Mouse (Mus musculus): ENCODE measurements around the gene Tmem123. TPM values are rescaled to one million over a fixed set of nuclear protein-coding genes. Genes with fewer than 3 reads are reported as not detected.

Gene Tmem123
- polyA plus RNA-seq, 1 experiment: 16.6 TPM

GRCm38 (mm10) chr9:7805101-7805506 lies 41.3 kb downstream of the Tmem123 start:
- no peak for DNase-seq (ENCODE audit: extremely low spot score in 1 of 2, low spot score in 1 of 2)

- DNase-seq (ENCODE audit: extremely low spot score in 1 of 2, low spot score in 1 of 2): no peak
Measured at GRCm38 (mm10) chr9:7822758-7823157, 58.9 kb downstream of the Tmem123 start.

- DNase-seq (ENCODE audit: extremely low spot score in 1 of 2, low spot score in 1 of 2): no peak
Measured at GRCm38 (mm10) chr9:7824916-7825315, 61.1 kb downstream of the Tmem123 start.

- no peak for DNase-seq (ENCODE audit: extremely low spot score in 1 of 2, low spot score in 1 of 2)
Measured at GRCm38 (mm10) chr9:7828706-7829105, 64.9 kb downstream of the Tmem123 start.

- DNase-seq (ENCODE audit: extremely low spot score in 1 of 2, low spot score in 1 of 2): no peak
Measured at GRCm38 (mm10) chr9:7829531-7830528, 66.0 kb downstream of the Tmem123 start.

- DNase-seq (ENCODE audit: extremely low spot score in 1 of 2, low spot score in 1 of 2): no peak
Measured at GRCm38 (mm10) chr9:7833421-7833820, 69.6 kb downstream of the Tmem123 start.

- DNase-seq (ENCODE audit: extremely low spot score in 1 of 2, low spot score in 1 of 2): no peak
Measured at GRCm38 (mm10) chr9:7835302-7835701, 71.5 kb downstream of the Tmem123 start.

- DNase-seq (ENCODE audit: extremely low spot score in 1 of 2, low spot score in 1 of 2): peak; percentile 14 to 55
Measured at GRCm38 (mm10) chr9:7836331-7836730, 72.5 kb downstream of the Tmem123 start.

GRCm38 (mm10) chr9:7836905-7837805 lies 73.3 kb downstream of the Tmem123 start, which contains the start of gene Birc2:
Gene Birc2 (minus strand): TSS chr9:7837064.
- DNase-seq (ENCODE audit: extremely low spot score in 1 of 2, low spot score in 1 of 2): peak; percentile 92 to 97

- peak in 1 of 2 experiments; percentile 18 for DNase-seq (ENCODE audit: extremely low spot score in 1 of 2, low spot score in 1 of 2)
Measured at GRCm38 (mm10) chr9:7837806-7838440, 74.1 kb downstream of the Tmem123 start.

GRCm38 (mm10) chr9:7841221-7841620 lies 77.4 kb downstream of the Tmem123 start:
- no peak for DNase-seq (ENCODE audit: extremely low spot score in 1 of 2, low spot score in 1 of 2)

Other genes starting within 250 kb of the Tmem123 start
- 0.04 TPM in 1 of 2 replicates, not detected in the other for gene Mmp8, start 205.6 kb upstream of the Tmem123 start, polyA plus RNA-seq (2012; rRNA removed)
- gene Mmp27, start 192.6 kb upstream of the Tmem123 start, polyA plus RNA-seq (2012; rRNA removed): not detected in 2 replicates
- gene Mmp20, start 135.8 kb upstream of the Tmem123 start, polyA plus RNA-seq (2012; rRNA removed): not detected in 2 replicates
- not detected in 2 replicates for gene Mmp7, start 72.0 kb upstream of the Tmem123 start, polyA plus RNA-seq (2012; rRNA removed)
- 29.0 and 30.6 TPM in 2 replicates for gene Birc2, start 73.0 kb downstream of the Tmem123 start, polyA plus RNA-seq (2012; rRNA removed)
- 2.4 and 3.5 TPM in 2 replicates for gene Birc3, start 109.1 kb downstream of the Tmem123 start, polyA plus RNA-seq (2012; rRNA removed)
- gene Yap1, start 240.6 kb downstream of the Tmem123 start, polyA plus RNA-seq (2012; rRNA removed): 15.4 and 18.8 TPM in 2 replicates